Mouse (Mus musculus) liver, embryonic 11.5 days (tissue): ENCODE results near the gene Ddc. TPM values are rescaled to one million over a fixed set of nuclear protein-coding genes. Genes with fewer than 3 reads are reported as not detected.
A peak's percentile ranks its signal among the peaks of the same experiment; 100 is the strongest.

Experiments
- ATAC-seq: fragments of 200-750 bp; cut with Nextera tagmentation; replicated peaks from 2 replicates; pipeline ENCODE4 v1.8.0; 2017; ENCODE audit warnings: moderate number of reproducible peaks, mild to moderate bottlenecking, moderate TSS enrichment, moderate library complexity; ENCODE audit not compliant: low FRiP score
- DNase-seq: peaks from one replicate; pipeline ENCODE4 v3.0.0-alpha.2; 2017; ENCODE audit warnings: low spot score
- H3K27ac ChIP-seq: fragments of 300-500 bp; sonication (generic); 2 replicates; pipeline ENCODE4 v1.5.1; 2014; ENCODE audit warnings: mild to moderate bottlenecking, low read depth, low read length, control low read depth
- H3K27me3 ChIP-seq: fragments of 300-500 bp; sonication (generic); replicated peaks from 2 replicates; pipeline ENCODE4 v1.6.1; 2014; ENCODE audit warnings: low read length, mixed read lengths; ENCODE audit not compliant: control insufficient read depth, insufficient read depth
- H3K36me3 ChIP-seq: fragments of 300-500 bp; sonication (generic); 2 replicates; pipeline ENCODE4 v1.6.1; 2014; ENCODE audit warnings: mild to moderate bottlenecking, low read length, moderate library complexity, mixed read lengths; ENCODE audit not compliant: control insufficient read depth, insufficient read depth
- H3K4me1 ChIP-seq: fragments of 300-500 bp; sonication (generic); replicated peaks from 2 replicates; pipeline ENCODE4 v1.6.1; 2014; ENCODE audit warnings: low read length, mixed read lengths; ENCODE audit not compliant: control insufficient read depth, insufficient read depth
- H3K4me2 ChIP-seq: fragments of 300-500 bp; sonication (generic); 2 replicates; pipeline ENCODE4 v1.6.1; 2014; ENCODE audit warnings: mild to moderate bottlenecking, control low read depth, moderate library complexity
- H3K4me3 ChIP-seq: fragments of 300-500 bp; sonication (generic); 2 replicates; pipeline ENCODE4 v1.5.1; 2014; ENCODE audit warnings: low read depth, low read length, control low read depth
- H3K9ac ChIP-seq: fragments of 300-500 bp; sonication (generic); 2 replicates; pipeline ENCODE4 v1.6.1; 2014; ENCODE audit warnings: low read depth, low read length, control low read depth
- H3K9me3 ChIP-seq: fragments of 300-500 bp; sonication (generic); 2 replicates; pipeline ENCODE4 v1.6.1; 2016; ENCODE audit warnings: low read length, inconsistent platforms, mixed read lengths; ENCODE audit not compliant: control insufficient read depth
- WGBS: fragments of 180-500 bp; shearing (Covaris S2); extraction: QIAGEN DNeasy Blood & Tissue Kit; methylation state at CpG from one replicate; pipeline ENCODE4 v1.1.7; 2014; 5-methylcytosine and 5-hydroxymethylcytosine counted together
- polyA plus RNA-seq: library from polyadenylated mRNA; unstranded; fragments of >200 nt; fragmentation: Nextera tagmentation; extraction: Ambion mirVana; gene quantifications from 2 replicates; pipeline ENCODE4 v1.2.1, GENCODE M21; 2014

Gene Ddc
- polyA plus RNA-seq, 1 experiment from 2014 or later: 17.2 TPM

- DNase-seq (peak; percentile 74), ATAC-seq (peak; percentile 65)
- WGBS: 13% methylated on average over 9 of the region's 9 CpGs
- no peak overlapping the region for H3K27ac ChIP-seq
- no peaks in the 10 kb centered on the region for H3K9me3 ChIP-seq
- H3K9ac ChIP-seq: no peak overlapping the region
- peak overlapping the region; percentile 13; the same call in 1 of the 2 replicates for H3K4me2 ChIP-seq
- H3K4me1 ChIP-seq: peaks cover 33% of the 10 kb centered on the region
- no peak overlapping the region for H3K4me3 ChIP-seq
- H3K27me3 ChIP-seq: no peaks in the 10 kb centered on the region
- H3K36me3 ChIP-seq: no peaks in the 10 kb centered on the region
Measured at GRCm38 (mm10) chr11:11811906-11812480, 86.0 kb downstream of the Ddc start.

GRCm38 (mm10) chr11:11809404-11810175, 88.4 kb downstream of the Ddc start:
- Histone ChIP-seq H3K36me3 (peaks cover 6% of the 10 kb centered on the region), H3K9me3 (no peaks in the 10 kb centered on the region), H3K4me3 (peak overlapping the region; percentile 75), H3K27me3 (no peaks in the 10 kb centered on the region), H3K9ac (peak overlapping the region; percentile 96), H3K4me1 (peaks cover 14% of the 10 kb centered on the region), H3K4me2 (peak overlapping the region; percentile 77), H3K27ac (peak overlapping the region; percentile 95)
- peak; percentile 15 for ATAC-seq
- no peak for DNase-seq
- 13% methylated on average over 11 of the region's 11 CpGs for WGBS

- peak within 1 kb of the TSS; percentile 75 for H3K4me3 ChIP-seq
- H3K9me3 ChIP-seq: no peaks in the 10 kb centered on the region
- peak within 1 kb of the TSS; percentile 77 for H3K4me2 ChIP-seq
- H3K9ac ChIP-seq: peak within 1 kb of the TSS; percentile 96
- under 1% methylated on average over 53 of the region's 53 CpGs for WGBS
- ATAC-seq: peak; percentile 91
- peaks cover 12% of the 10 kb centered on the region for H3K36me3 ChIP-seq
- no peaks in the 10 kb centered on the region for H3K27me3 ChIP-seq
- H3K4me1 ChIP-seq: peaks cover 14% of the 10 kb centered on the region
- peak within 1 kb of the TSS; percentile 95 for H3K27ac ChIP-seq
- DNase-seq: peak; percentile 98
Measured at GRCm38 (mm10) chr11:11808820-11809403, 89.0 kb downstream of the Ddc start, which contains the start of gene Fignl1. TSS of gene Fignl1 (minus strand) at chr11:11808962.

GRCm38 (mm10) chr11:11808035-11808819, 89.7 kb downstream of the Ddc start:
- Histone ChIP-seq H3K9ac (peak overlapping the region; percentile 96), H3K4me1 (peaks cover 14% of the 10 kb centered on the region), H3K27ac (peak overlapping the region; percentile 95), H3K4me3 (peak overlapping the region; percentile 75), H3K4me2 (peak overlapping the region; percentile 77), H3K9me3 (no peaks in the 10 kb centered on the region), H3K27me3 (no peaks in the 10 kb centered on the region), H3K36me3 (peaks cover 16% of the 10 kb centered on the region)
- WGBS: 10% methylated on average over 25 of the region's 25 CpGs
- no peak for DNase-seq
- peak; percentile 75 for ATAC-seq

GRCm38 (mm10) chr11:11805951-11806350, 92.0 kb downstream of the Ddc start:
- Histone ChIP-seq H3K4me1 (peaks cover 19% of the 10 kb centered on the region), H3K9ac (no peak overlapping the region), H3K4me2 (no peak overlapping the region), H3K36me3 (peaks cover 33% of the 10 kb centered on the region), H3K27ac (no peak overlapping the region), H3K9me3 (no peaks in the 10 kb centered on the region), H3K27me3 (no peaks in the 10 kb centered on the region), H3K4me3 (no peak overlapping the region)
- ATAC-seq (no peak), DNase-seq (no peak)
- WGBS: 80% methylated on average over 4 of the region's 4 CpGs

- Histone ChIP-seq H3K36me3 (peaks cover 41% of the 10 kb centered on the region), H3K27ac (no peak overlapping the region), H3K9me3 (no peaks in the 10 kb centered on the region), H3K9ac (no peak overlapping the region), H3K27me3 (no peaks in the 10 kb centered on the region), H3K4me3 (no peak overlapping the region), H3K4me2 (no peak overlapping the region), H3K4me1 (peaks cover 14% of the 10 kb centered on the region)
- DNase-seq (no peak), ATAC-seq (no peak)
- WGBS: 83% methylated on average over 5 of the region's 5 CpGs
Measured at GRCm38 (mm10) chr11:11804421-11804820, 93.5 kb downstream of the Ddc start.

- H3K4me2 ChIP-seq: peak overlapping the region; percentile 34
Measured at GRCm38 (mm10) chr11:11801067-11801466, 96.9 kb downstream of the Ddc start.

GRCm38 (mm10) chr11:11800304-11800703, 97.6 kb downstream of the Ddc start:
- H3K4me3 ChIP-seq: no peak overlapping the region
- DNase-seq (no peak), ATAC-seq (no peak)
- H3K27me3 ChIP-seq: no peaks in the 10 kb centered on the region
- H3K9me3 ChIP-seq: no peaks in the 10 kb centered on the region
- 95% methylated on average over 3 of the region's 3 CpGs for WGBS
- H3K4me1 ChIP-seq: peaks cover 14% of the 10 kb centered on the region
- H3K36me3 ChIP-seq: peaks cover 51% of the 10 kb centered on the region
- no peak overlapping the region for H3K9ac ChIP-seq
- no peak overlapping the region for H3K4me2 ChIP-seq
- no peak overlapping the region for H3K27ac ChIP-seq

More at GRCm38 (mm10) chr11:11801067-11801466, 96.9 kb downstream of the Ddc start:
- Histone ChIP-seq H3K4me1 (peaks cover 14% of the 10 kb centered on the region), H3K27ac (no peak overlapping the region), H3K4me3 (no peak overlapping the region), H3K9ac (no peak overlapping the region), H3K36me3 (peaks cover 56% of the 10 kb centered on the region), H3K9me3 (no peaks in the 10 kb centered on the region), H3K27me3 (no peaks in the 10 kb centered on the region)
- DNase-seq (no peak), ATAC-seq (no peak; the same call in 1 of the 2 replicates)
- 79% methylated on average over 9 of the region's 9 CpGs for WGBS
